Mouse (Mus musculus) lung, postnatal 0 days (tissue): ENCODE data around the gene Fchsd2.

Experiments
- CTCF ChIP-seq: IDR thresholded peaks from 2 replicates; pipeline ENCODE4 v1.5.1; 2016; ENCODE audit warnings: antibody characterized with exemption, mild to moderate bottlenecking
- EP300 ChIP-seq: IDR thresholded peaks from 2 replicates; pipeline ENCODE4 v1.6.1; 2016; ENCODE audit warnings: antibody characterized with exemption, mild to moderate bottlenecking, control low read depth

- TF ChIP-seq CTCF (no peak), EP300 (no peak)
These were observed 226.2 kb downstream of the Fchsd2 start for GRCm38 (mm10) chr7:101318848-101319247.
